Mouse (Mus musculus) ovary, postnatal 36 days (tissue): Measurements from ENCODE around the gene Tmco5.
"Not testable (repeated sequence)": the region's sequence is repeated elsewhere in the genome, so short reads cannot be mapped to it uniquely, and the experiment has no call there.

Experiments
- DNase-seq: peaks from one replicate; pipeline ENCODE4 v3.0.0; 2022; ENCODE audit warnings: low spot score, mixed read lengths

Gene Tmco5

DNA sequence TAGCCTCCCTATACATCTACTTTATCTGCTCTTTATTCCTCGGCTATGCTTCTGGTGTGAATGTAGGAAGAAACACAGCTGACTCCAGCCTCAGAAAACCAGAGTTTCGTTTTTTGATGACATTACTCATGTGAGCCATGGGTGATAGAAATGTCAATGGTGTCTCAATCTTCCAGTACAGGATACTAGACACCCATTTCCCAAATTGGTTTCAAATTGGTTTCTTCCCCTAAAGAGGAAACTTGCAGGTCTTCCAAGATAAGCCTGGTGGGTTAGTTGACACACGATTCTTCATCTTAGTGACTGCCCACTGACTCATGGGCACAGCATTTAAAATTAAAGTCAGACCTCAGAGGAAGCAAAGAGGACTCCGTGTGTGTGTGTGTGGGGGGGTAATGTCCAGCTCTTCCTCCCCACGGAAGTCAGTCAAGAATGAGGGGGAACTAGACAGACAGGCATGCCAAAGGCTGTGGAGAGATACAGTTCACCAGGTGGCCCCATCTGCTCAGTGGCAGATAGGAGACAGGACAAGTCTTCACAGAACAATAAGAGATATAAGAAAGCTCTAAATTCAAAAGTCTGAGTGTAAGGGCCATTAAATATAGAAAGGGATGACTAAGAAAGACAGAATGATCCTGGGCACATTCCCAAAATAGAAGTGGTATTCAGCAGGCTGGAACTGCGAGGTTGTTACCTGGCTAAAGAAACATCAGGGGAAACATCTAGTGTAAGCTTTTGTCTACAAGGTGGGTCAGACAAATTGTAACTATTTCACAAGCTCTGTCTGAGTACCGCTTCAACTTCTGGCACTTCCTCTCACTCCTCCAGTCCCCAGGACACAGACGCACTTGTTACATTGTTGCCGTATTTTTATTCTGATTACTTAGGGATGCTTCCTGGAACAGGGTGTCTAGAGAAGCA is 44.3 kb downstream of the Tmco5 start:
- DNase-seq: no peak

DNA sequence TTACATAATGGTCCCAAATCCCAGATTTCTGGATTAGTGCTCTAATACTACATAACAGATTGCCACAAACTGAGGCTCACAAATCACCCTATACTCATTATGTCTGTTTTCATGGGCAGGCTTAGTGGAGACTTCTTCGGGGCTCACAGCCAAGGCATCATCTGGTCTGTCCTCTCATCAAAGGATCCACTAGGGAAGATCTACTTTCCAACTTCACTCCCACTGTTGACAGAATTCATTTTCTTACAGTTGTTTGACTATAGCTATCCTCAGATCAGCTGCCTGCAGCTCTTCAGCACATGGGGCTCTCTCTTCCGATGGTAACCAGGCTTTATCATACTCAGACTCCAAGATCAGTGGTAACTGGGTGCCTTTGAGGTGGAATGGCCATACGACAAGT is 45.2 kb downstream of the Tmco5 start:
- DNase-seq: no peak

DNA sequence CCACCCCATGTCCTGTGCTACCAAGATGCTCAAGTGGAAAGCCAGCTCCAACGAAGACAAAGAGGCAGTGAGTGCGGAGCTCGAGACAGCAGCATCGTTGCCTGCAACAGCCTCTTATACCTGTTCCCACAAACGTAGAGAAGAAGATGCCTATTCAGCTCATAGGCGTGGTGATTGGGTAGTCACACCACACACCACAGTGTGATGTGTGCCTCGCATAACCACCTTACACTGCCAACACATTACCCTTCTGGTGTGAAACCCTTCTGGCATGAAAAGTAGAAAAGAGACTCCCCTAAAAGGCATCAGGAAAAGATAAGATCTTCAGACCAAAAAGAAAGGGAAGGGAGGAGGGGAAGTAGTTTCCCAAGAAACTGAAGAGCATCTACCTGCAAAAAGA is 45.8 kb downstream of the Tmco5 start:
- no peak for DNase-seq

DNA sequence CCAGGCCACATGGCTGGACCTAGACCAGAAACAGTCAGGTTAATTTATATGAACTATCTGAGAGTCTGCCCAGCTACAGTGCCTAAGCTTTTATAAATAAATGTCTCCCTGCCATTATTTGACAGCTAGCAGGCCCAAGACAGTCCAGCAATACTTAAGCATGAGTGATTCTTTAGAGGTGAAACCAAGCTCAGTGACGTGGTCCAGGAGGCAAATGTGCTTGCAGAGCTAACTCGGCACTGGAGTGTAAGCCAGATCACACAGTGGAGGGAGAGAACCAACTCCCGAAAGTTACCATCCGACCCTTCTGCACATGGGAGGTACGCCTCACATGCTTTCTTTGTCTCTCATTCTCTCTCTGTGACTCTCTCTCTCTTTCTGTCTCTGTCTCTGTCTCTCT is 46.7 kb downstream of the Tmco5 start:
- no peak for DNase-seq

DNA sequence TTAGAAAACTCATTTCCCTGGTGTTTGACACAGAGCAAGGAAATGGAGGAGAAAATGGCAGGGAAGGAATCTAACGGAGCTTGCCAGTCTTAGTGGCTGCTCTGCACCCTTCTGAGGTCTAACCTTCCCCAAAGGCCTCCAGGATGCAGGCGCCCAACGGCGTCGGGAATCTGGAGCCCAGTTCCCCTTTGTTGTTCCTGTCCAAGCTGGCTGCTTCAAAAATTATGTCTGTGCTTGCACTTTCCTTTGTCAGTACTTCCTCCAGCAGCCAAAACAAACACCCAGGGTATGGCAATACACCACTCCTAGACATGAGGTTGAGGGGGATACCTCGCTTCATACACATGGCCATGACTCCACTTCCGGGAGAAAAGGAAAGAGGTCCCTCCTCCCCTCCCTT is 53.7 kb downstream of the Tmco5 start:
- no peak for DNase-seq

DNA sequence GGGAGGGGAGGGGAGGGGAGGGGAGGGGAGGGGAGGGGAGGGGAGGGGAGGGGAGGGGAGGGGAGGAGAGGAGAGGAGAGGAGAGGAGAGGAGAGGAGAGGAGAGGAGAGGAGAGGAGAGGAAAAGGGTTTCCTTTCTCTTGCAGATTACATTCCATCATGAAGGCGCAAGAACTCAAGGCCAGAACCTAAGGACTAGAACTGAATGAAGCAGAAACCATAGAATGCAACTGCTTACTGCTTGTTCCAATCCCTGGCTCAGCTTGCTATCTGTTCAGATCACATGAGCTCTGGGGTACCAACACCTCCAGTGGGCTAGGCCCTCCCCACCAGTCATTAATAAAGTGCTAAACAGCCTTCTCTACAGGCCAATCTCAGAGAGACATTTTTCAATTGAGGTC is 55.7 kb downstream of the Tmco5 start:
- DNase-seq: not testable (repeated sequence)

DNA sequence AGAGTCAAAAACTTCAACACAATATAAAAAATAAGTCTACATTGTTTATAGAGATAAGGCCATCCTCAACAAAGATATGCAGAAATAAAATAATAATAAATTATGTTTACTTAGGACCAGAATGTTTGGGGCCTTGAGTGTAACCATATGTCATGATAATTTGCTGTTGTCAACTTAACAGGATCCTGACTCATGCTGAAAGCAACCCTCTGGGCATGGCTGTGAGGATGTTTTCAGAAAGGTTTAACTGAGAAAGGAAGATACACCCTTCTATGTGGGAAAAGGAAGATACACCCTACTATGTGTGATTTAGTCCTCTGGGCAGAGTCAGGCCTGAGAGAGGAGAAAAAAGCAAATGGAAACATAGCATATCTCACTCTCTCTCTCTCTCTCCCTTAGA is 56.3 kb downstream of the Tmco5 start:
- DNase-seq: no peak

DNA sequence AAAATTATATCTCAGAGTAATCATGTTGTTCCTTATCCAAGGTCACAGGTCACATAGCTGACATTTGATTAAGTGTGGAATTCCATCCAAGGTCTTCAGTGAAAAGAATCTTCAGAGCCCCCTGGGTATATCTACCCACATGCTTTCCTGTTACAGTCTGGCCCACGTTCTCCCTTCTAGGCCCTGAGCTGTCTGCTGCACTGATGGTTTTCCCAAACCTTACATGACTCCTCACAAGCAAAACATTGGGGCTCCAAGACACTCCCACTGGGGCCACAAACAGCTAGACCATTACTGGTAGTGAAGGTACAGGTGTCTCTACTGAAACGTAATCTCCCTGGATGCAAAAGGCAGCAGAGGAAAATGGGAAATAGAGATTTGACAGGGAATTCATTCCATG is 57.9 kb downstream of the Tmco5 start:
- no peak for DNase-seq

DNA sequence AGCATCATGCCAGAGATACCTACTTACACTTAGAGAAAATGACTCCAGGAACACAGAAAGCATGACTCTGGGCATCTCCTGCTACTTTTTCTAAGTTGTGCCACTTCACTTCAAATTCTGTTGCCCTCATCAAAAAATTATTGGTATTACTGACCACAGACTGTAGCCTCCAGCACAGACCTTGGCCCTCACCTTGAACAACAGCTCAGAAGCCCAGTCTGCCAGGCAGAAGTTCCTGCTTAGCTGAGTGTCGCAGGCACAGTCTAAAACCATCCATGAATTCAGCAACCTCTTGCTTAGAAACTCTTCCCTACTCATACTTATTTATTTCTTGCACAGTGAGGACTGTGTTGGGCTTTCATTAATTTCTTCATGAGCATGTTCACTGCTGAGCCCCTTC is 58.7 kb downstream of the Tmco5 start:
- DNase-seq: no peak

DNA sequence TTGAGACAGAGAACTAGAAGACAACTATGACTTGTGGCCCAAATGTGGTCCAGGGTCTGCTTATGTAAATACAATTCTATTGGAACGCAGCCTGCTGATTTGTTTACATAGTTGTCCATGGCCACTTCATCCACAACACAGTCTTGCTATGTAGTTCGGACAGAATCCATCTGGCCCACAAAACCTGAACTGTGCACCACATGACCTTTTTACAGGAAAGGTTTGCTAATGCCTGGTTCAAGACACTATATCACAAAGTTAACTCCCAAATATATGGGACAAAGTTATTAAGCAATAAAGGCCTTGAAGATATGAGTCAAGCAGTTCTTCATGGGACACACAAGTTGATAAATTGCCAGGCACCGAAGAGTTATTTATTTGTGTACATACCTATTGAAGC is 63.3 kb downstream of the Tmco5 start:
- no peak for DNase-seq
